Mouse (Mus musculus) left cerebral cortex, adult 2 months (tissue): Measurements from ENCODE around the gene Ttc21a. TPM values are rescaled to one million over a fixed set of nuclear protein-coding genes. Genes with fewer than 3 reads are reported as not detected.

Source experiments
- DNase-seq, 2 experiments: peaks; one replicate each; pipeline ENCODE4 v3.0.0; 2021 to 2022; ENCODE audit warnings: low spot score in 2 of 2, mixed read lengths in 1 of 2; ENCODE audit errors: extremely low spot score in 1 of 2
- H3K27ac ChIP-seq: fragments of 200-600 bp; 2 replicates; pipeline ENCODE4 v1.8.1; 2022
- H3K4me3 ChIP-seq: fragments of 200-600 bp; 2 replicates; pipeline ENCODE4 v1.8.1; 2022
- CTCF ChIP-seq: fragments of 200-600 bp; IDR thresholded peaks from 2 replicates; pipeline ENCODE4 v1.8.1; 2022; ENCODE audit warnings: antibody characterized with exemption, mild to moderate bottlenecking, moderate library complexity
- intact Hi-C: fragments of 180-260 bp; cut with DNase I; formaldehyde crosslinking; loops from one replicate; pipeline ENCODE4 v1.15.1; 2025
- total RNA-seq, 2 experiments: library from RNA; stranded (reverse); gene quantifications; 2 replicates each; pipeline ENCODE4 v1.2.3; 2021

The Ttc21a gene
- total RNA-seq, 2 experiments from 2014 or later = 0.45 to 0.77 TPM

GRCm38 (mm10) chr9:119979749-119980148 is 42.3 kb downstream of the Ttc21a start:
- TF ChIP-seq CTCF = no peak
- Histone ChIP-seq H3K4me3 (no peak overlapping the region), H3K27ac (peak overlapping the region; percentile 40)
- intact Hi-C loops = no loop called here
- DNase-seq = no peak

- peak overlapping the region; percentile 82 for H3K4me3 ChIP-seq
- intact Hi-C loops = no loop called here
- no peak for TF ChIP-seq CTCF
Measured at GRCm38 (mm10) chr9:119980770-119981182, 43.4 kb downstream of the Ttc21a start.

GRCm38 (mm10) chr9:119981183-119982179 is 44.1 kb downstream of the Ttc21a start:
- H3K4me3 ChIP-seq = peak overlapping the region; percentile 82
- H3K27ac ChIP-seq = peak overlapping the region; percentile 96
- TF ChIP-seq CTCF = no peak; the same call in 1 of the 2 replicates
- intact Hi-C loops = no loop called here
- DNase-seq = peak in 1 of 2 experiments; percentile 29

More at GRCm38 (mm10) chr9:119980770-119981182, 43.4 kb downstream of the Ttc21a start:
- H3K27ac ChIP-seq = peak overlapping the region; percentile 96
- DNase-seq = no peak

- intact Hi-C loops = no loop called here
- peak; percentile 38 for TF ChIP-seq CTCF
- DNase-seq = peak; percentile 36 to 53
- peak overlapping the region; percentile 82 for H3K4me3 ChIP-seq
- H3K27ac ChIP-seq = peak overlapping the region; percentile 96
Measured at GRCm38 (mm10) chr9:119982241-119982811, 44.9 kb downstream of the Ttc21a start.

- H3K27ac ChIP-seq = peak overlapping the region; percentile 96
- intact Hi-C loops = loop anchor here (1.0 kb wide), 1 partner anchor 28 kb away; no protein-coding TSS in a partner anchor
- peak; percentile 41 to 56 for DNase-seq
- H3K4me3 ChIP-seq = peak overlapping the region; percentile 82
- TF ChIP-seq CTCF = no peak
Measured at GRCm38 (mm10) chr9:119982956-119983551, 45.6 kb downstream of the Ttc21a start.

- intact Hi-C loops = loop anchor here (1.0 kb wide), 1 partner anchor 27 kb away; no protein-coding TSS in a partner anchor
- DNase-seq = peak; percentile 88 to 93
- Histone ChIP-seq H3K4me3 (peak overlapping the region; percentile 82), H3K27ac (peak overlapping the region; percentile 96)
- TF ChIP-seq CTCF = no peak
Measured at GRCm38 (mm10) chr9:119983585-119984535, 46.5 kb downstream of the Ttc21a start.

- no peak for DNase-seq
- intact Hi-C loops = no loop called here
- TF ChIP-seq CTCF = no peak
- peak within 1 kb of the TSS; percentile 96 for H3K27ac ChIP-seq
- H3K4me3 ChIP-seq = peak within 1 kb of the TSS; percentile 82
Measured at GRCm38 (mm10) chr9:119984536-119985011, 47.2 kb downstream of the Ttc21a start, which contains the start of gene Csrnp1. Gene Csrnp1 (minus strand): TSS chr9:119984658.

GRCm38 (mm10) chr9:119985881-119986574 is 48.6 kb downstream of the Ttc21a start:
- intact Hi-C loops = loop anchor here (2.0 kb wide), 1 partner anchor 15 kb away; no protein-coding TSS in a partner anchor
- no peak for TF ChIP-seq CTCF
- DNase-seq = no peak
- H3K27ac ChIP-seq = no peak overlapping the region
- H3K4me3 ChIP-seq = no peak overlapping the region

- TF ChIP-seq CTCF = no peak
- Histone ChIP-seq H3K27ac (no peak overlapping the region), H3K4me3 (no peak overlapping the region)
- DNase-seq = no peak
- intact Hi-C loops = no loop called here
Measured at GRCm38 (mm10) chr9:119988304-119988703, 50.9 kb downstream of the Ttc21a start.

- Histone ChIP-seq H3K27ac (no peak overlapping the region), H3K4me3 (no peak overlapping the region)
- intact Hi-C loops = no loop called here
- TF ChIP-seq CTCF = no peak
- no peak for DNase-seq
Measured at GRCm38 (mm10) chr9:119991310-119991709, 53.9 kb downstream of the Ttc21a start.
